Mouse (Mus musculus) ES-Bruce4 (cell line): ENCODE data around the gene Usp47. TPM values are rescaled to one million over a fixed set of nuclear protein-coding genes. Genes with fewer than 3 reads are reported as not detected.
A peak's percentile ranks its signal among the peaks of the same experiment; 100 is the strongest.

Experiments
- H3K27ac ChIP-seq: 2 replicates; pipeline ENCODE4 v1.5.1; 2012; ENCODE audit warnings: low read length, inconsistent platforms; ENCODE audit not compliant: insufficient read depth
- H3K27me3 ChIP-seq: 2 replicates; pipeline ENCODE4 v1.6.1; 2012; ENCODE audit warnings: mild to moderate bottlenecking, low read length, inconsistent platforms; ENCODE audit not compliant: control insufficient read depth, poor library complexity, insufficient read depth, severe bottlenecking
- H3K36me3 ChIP-seq: 2 replicates; pipeline ENCODE4 v1.6.1; 2012; ENCODE audit warnings: inconsistent platforms, mild to moderate bottlenecking, low read length, moderate library complexity; ENCODE audit not compliant: control insufficient read depth, poor library complexity, insufficient read depth, severe bottlenecking
- H3K4me1 ChIP-seq: one replicate; pipeline ENCODE4 v1.8.1; 2011; ENCODE audit warnings: low read length; ENCODE audit not compliant: control insufficient read depth, insufficient read depth
- H3K4me3 ChIP-seq: 2 replicates; pipeline ENCODE4 v1.5.1; 2011; ENCODE audit warnings: low read depth, mild to moderate bottlenecking, low read length
- H3K9ac ChIP-seq: 2 replicates; pipeline ENCODE4 v1.6.1; 2012; ENCODE audit warnings: low read depth, mild to moderate bottlenecking, inconsistent platforms; ENCODE audit not compliant: poor library complexity, severe bottlenecking
- H3K9me3 ChIP-seq: replicated peaks from 2 replicates; pipeline ENCODE4 v1.6.1; 2012; ENCODE audit warnings: mild to moderate bottlenecking, low read length, inconsistent platforms; ENCODE audit not compliant: control insufficient read depth, poor library complexity, insufficient read depth, severe bottlenecking
- CTCF ChIP-seq: IDR thresholded peaks from one replicate; pipeline ENCODE4 v1.8.1; 2011; ENCODE audit warnings: low read depth, low read length
- EP300 ChIP-seq: IDR thresholded peaks from 2 replicates; pipeline ENCODE4 v1.6.1; 2011; ENCODE audit warnings: low read depth, low read length; ENCODE audit not compliant: insufficient read depth
- POLR2A ChIP-seq: IDR thresholded peaks from one replicate; pipeline ENCODE4 v1.8.1; 2011; ENCODE audit warnings: low read length; ENCODE audit not compliant: insufficient read depth
- polyA plus RNA-seq: library from polyadenylated mRNA; stranded (reverse); fragments of >200 nt; gene quantifications from 2 replicates; pipeline ENCODE4 v1.2.4, GENCODE M21; 2011; ENCODE audit warnings: low read depth; ENCODE audit not compliant: missing spikeins, insufficient read depth, insufficient read length

Usp47 gene
- polyA plus RNA-seq, 1 experiment: 63.3 TPM

DNA sequence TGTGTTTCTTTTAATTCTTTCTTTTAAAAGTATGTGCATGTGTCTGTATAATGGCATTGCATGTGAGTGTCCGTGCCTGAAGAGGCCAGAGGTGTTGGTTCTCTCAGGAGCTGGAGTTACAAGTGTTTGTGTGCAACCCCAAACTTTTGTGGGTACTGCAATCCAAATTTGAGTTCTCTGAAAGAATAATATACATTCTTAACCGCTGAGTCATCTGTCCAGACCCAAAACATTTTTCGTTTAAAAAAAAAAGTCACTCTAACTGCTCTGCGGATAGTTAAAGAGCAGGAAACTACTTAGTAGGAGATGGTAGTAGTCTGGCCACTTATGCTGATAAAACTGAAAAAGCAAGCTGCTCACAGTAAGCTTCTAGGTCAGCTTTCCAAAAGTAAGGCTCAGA, 12.3 kb upstream of the Usp47 start:
- Histone ChIP-seq H3K9ac (no peak overlapping the region), H3K9me3 (no peaks in the 10 kb centered on the region), H3K27ac (no peak overlapping the region), H3K36me3 (no peaks in the 10 kb centered on the region), H3K4me1 (no peaks in the 10 kb centered on the region), H3K4me3 (no peak overlapping the region), H3K27me3 (no peaks in the 10 kb centered on the region)
- no peak for TF ChIP-seq EP300
- TF ChIP-seq CTCF: no peak
- TF ChIP-seq POLR2A: no peak

DNA sequence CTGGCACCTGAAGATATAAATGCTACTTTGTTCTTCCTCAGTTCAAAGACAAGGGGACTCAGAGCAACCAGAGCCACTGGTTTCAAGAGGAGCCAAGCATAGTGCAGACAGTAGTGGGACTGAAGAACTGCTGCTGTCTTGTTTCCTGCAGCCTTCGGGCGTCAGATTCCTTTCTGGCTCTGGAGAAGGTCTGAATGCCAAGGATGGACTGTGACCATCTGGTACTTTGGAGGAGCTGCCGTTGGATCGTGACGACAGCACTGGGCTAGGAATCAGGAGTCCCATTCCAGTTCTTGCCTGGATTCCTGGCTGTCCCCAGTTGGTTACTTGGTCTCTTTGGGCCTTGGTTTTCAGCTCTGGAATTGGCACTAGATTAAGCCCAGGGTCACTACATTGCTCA, 11.2 kb upstream of the Usp47 start:
- no peaks in the 10 kb centered on the region for H3K27me3 ChIP-seq
- no peaks in the 10 kb centered on the region for H3K36me3 ChIP-seq

DNA sequence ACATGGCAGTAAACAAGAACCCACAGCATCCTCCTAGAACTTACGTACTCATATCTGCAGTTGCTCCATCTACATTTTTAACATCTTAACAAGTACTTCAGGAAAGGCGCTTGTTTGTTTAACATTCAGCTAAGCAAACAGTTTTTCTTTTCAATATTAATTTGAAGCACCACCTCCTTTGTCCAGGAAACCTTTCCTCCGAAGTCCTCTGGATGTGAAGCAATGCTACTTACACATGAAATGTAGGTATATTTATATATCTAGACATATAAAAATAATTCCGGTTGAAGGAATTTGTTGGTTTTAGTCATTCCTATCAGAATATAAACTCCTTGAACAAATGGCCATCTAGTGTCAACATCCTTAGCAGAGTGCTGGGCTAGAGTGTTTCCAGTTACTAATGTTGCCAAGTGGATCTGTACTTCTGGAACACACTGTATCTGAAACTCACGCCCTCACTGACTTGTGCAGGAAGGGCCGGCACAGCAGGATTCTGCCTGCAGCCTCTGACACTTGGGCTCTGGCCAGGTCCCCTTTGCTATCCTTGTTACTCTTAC, 10.6 kb upstream of the Usp47 start:
- Histone ChIP-seq H3K9me3 (no peaks in the 10 kb centered on the region), H3K4me1 (no peaks in the 10 kb centered on the region), H3K27me3 (no peaks in the 10 kb centered on the region), H3K36me3 (no peaks in the 10 kb centered on the region), H3K4me3 (no peak overlapping the region), H3K27ac (no peak overlapping the region), H3K9ac (no peak overlapping the region)
- no peak for TF ChIP-seq EP300
- TF ChIP-seq POLR2A: no peak

More for the DNA sequence above, 11.2 kb upstream of the Usp47 start:
- H3K4me1 ChIP-seq: no peaks in the 10 kb centered on the region
- H3K9ac ChIP-seq: no peak overlapping the region
- TF ChIP-seq POLR2A: no peak
- TF ChIP-seq CTCF: no peak
- TF ChIP-seq EP300: no peak
- H3K4me3 ChIP-seq: no peak overlapping the region
- no peak overlapping the region for H3K27ac ChIP-seq
- no peaks in the 10 kb centered on the region for H3K9me3 ChIP-seq

DNA sequence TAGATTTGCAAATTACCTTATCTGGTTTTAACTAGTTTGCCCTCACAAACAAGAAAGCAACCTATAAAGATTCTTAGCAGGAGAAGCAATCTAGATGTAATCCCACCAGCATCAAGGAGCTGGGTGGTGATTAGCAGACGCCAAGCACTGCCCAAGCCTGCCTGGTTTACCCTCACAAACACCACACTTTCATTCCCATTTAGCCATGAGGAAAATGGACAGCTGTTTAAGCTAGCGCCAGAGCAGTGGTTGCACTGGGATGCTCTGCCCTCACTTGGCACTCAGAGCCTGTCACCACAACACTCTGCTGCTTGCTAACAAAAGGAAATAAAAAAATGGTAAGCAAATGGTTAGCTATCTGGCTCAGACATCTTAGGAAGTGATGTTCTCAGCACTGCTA, 9.2 kb upstream of the Usp47 start:
- H3K36me3 ChIP-seq: no peaks in the 10 kb centered on the region
- H3K9me3 ChIP-seq: no peaks in the 10 kb centered on the region
- no peak overlapping the region for H3K27ac ChIP-seq
- no peak for TF ChIP-seq CTCF
- TF ChIP-seq EP300: no peak
- TF ChIP-seq POLR2A: no peak
- no peaks in the 10 kb centered on the region for H3K27me3 ChIP-seq
- H3K9ac ChIP-seq: no peak overlapping the region
- H3K4me3 ChIP-seq: no peak overlapping the region
- no peaks in the 10 kb centered on the region for H3K4me1 ChIP-seq

DNA sequence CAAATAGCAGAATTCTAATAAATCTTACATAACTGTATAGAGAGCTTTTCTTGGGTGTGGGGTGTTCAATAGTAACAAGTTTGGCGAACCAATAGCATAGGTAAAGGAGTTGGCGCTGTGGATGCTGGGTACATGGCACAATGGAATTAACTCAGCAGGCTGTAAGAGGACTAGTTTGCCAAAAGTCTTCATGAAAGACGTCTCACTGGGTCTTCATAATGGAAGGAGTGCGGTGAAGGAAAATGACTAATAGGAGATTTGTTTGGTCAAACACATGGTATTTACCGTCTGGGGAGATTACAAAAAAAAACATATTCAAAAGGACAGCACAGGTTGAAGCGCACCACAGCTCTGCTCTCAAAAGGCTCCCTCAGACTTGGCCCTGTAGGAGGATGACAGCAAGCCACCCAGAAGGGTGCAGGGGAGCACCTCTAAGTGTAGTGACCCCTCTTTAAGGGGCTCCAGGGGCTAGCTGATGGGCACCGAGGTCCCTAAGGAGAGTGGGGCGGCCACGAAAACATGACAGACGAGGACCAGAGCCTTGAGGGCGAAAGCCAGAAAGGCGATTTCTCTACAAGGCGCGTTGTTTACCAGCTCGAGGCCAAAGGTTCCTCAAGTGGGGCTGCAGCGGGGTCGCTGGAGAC, 676 bp upstream of the Usp47 start:
- no peaks in the 10 kb centered on the region for H3K9me3 ChIP-seq
- H3K27me3 ChIP-seq: no peaks in the 10 kb centered on the region; the same call in 1 of the 2 replicates
- H3K36me3 ChIP-seq: no peaks in the 10 kb centered on the region; the same call in 1 of the 2 replicates
- TF ChIP-seq EP300 (no peak), POLR2A (no peak), CTCF (no peak)
- peak overlapping the region; percentile 94 for H3K9ac ChIP-seq
- H3K4me3 ChIP-seq: peak overlapping the region; percentile 63
- H3K27ac ChIP-seq: peak overlapping the region; percentile 12; the same call in 1 of the 2 replicates
- H3K4me1 ChIP-seq: peaks cover 2% of the 10 kb centered on the region
